Mouse (Mus musculus): ENCODE measurements around the gene Col4a6. TPM values are rescaled to one million over a fixed set of nuclear protein-coding genes. Genes with fewer than 3 reads are reported as not detected.

Col4a6 gene
- total RNA-seq (2015) (not detected in 2 replicates), total RNA-seq (2017) (not detected in 2 replicates)

GRCm38 (mm10) chrX:141473470-141474302 lies at the start of gene Col4a6:
Gene Col4a6 (minus strand): TSS chrX:141474076.
- ATAC-seq (replicated peaks; ENCODE audit: poor library complexity): peak; percentile 30

- ATAC-seq (replicated peaks; ENCODE audit: poor library complexity): no peak
These were observed 29.2 kb upstream of the Col4a6 start for GRCm38 (mm10) chrX:141503125-141503524.

- ATAC-seq (replicated peaks; ENCODE audit: poor library complexity): no peak
These were observed 20.7 kb upstream of the Col4a6 start for GRCm38 (mm10) chrX:141494545-141494944.

GRCm38 (mm10) chrX:141475566-141476327 lies 1.9 kb upstream of the Col4a6 start:
- peak; percentile 70 for ATAC-seq (replicated peaks; ENCODE audit: poor library complexity)

GRCm38 (mm10) chrX:141475110-141475509 lies 1.2 kb upstream of the Col4a6 start, which contains the start of gene Col4a5:
Gene Col4a5 (plus strand): TSS chrX:141475385.
- ATAC-seq (replicated peaks; ENCODE audit: poor library complexity): peak; percentile 77

GRCm38 (mm10) chrX:141447936-141448335 lies 25.9 kb downstream of the Col4a6 start:
- ATAC-seq (replicated peaks; ENCODE audit: poor library complexity): no peak

GRCm38 (mm10) chrX:141439423-141439822 lies 34.5 kb downstream of the Col4a6 start:
- ATAC-seq (replicated peaks; ENCODE audit: poor library complexity): no peak

- no peak for ATAC-seq (replicated peaks; ENCODE audit: poor library complexity)
These were observed 37.1 kb downstream of the Col4a6 start for GRCm38 (mm10) chrX:141436780-141437179.

- no peak for ATAC-seq (replicated peaks; ENCODE audit: poor library complexity)
These were observed 58.6 kb downstream of the Col4a6 start for GRCm38 (mm10) chrX:141415318-141415717.

GRCm38 (mm10) chrX:141396243-141396642 lies 77.6 kb downstream of the Col4a6 start:
- no peak for ATAC-seq (replicated peaks; ENCODE audit: poor library complexity)

- no peak for ATAC-seq (replicated peaks; ENCODE audit: poor library complexity)
These were observed 88.3 kb downstream of the Col4a6 start for GRCm38 (mm10) chrX:141385399-141386105.

GRCm38 (mm10) chrX:141384632-141385031 lies 89.2 kb downstream of the Col4a6 start:
- ATAC-seq (replicated peaks; ENCODE audit: poor library complexity): no peak

GRCm38 (mm10) chrX:141370276-141370675 lies 103.6 kb downstream of the Col4a6 start:
- ATAC-seq (replicated peaks; ENCODE audit: poor library complexity): no peak

- ATAC-seq (replicated peaks; ENCODE audit: poor library complexity): no peak
These were observed 110.5 kb downstream of the Col4a6 start for GRCm38 (mm10) chrX:141363331-141363730.

- ATAC-seq (replicated peaks; ENCODE audit: poor library complexity): no peak
These were observed 132.5 kb downstream of the Col4a6 start for GRCm38 (mm10) chrX:141341417-141341816.

GRCm38 (mm10) chrX:141328044-141328443 lies 145.8 kb downstream of the Col4a6 start:
- ATAC-seq (replicated peaks; ENCODE audit: poor library complexity): no peak

- no peak for ATAC-seq (replicated peaks; ENCODE audit: poor library complexity)
These were observed 149.7 kb downstream of the Col4a6 start for GRCm38 (mm10) chrX:141324201-141324600.

GRCm38 (mm10) chrX:141316217-141316616 lies 157.7 kb downstream of the Col4a6 start:
- no peak for ATAC-seq (replicated peaks; ENCODE audit: poor library complexity)

GRCm38 (mm10) chrX:141315795-141316194 lies 158.1 kb downstream of the Col4a6 start:
- no peak for ATAC-seq (replicated peaks; ENCODE audit: poor library complexity)

GRCm38 (mm10) chrX:141292702-141293462 lies 181.0 kb downstream of the Col4a6 start:
- ATAC-seq (replicated peaks; ENCODE audit: poor library complexity): peak; percentile 98

Data from megakaryocyte progenitor cell, adult 5-6 weeks (primary cell).